In genomic region chr8:66687511-66688329, GRCm38 (mm10) we compare ENCODE assay signal across 10 mouse cellular contexts. TPM values are rescaled to one million over a fixed set of nuclear protein-coding genes. Genes with fewer than 3 reads are reported as not detected.
DNase-seq lines count a peak whose midpoint lies in the region; ATAC-seq lines count a peak whose summit lies in the region.
"Had no signal": no experiment of that assay in that cellular context is flagged by ENCODE, and none has a peak within 500 bp of the region (broad histone marks: within the 10 kb centered on the region; RNA-seq: fewer than 3 reads in every experiment).

TSS of gene Npy5r (minus strand) at chr8:66688128.

- WGBS in heart, embryonic 12.5 days: 3% methylated on average over 43 of the region's 43 CpGs
- 2% methylated on average over 43 of the region's 43 CpGs for WGBS in limb, embryonic 11.5 days

- H3K9ac ChIP-seq in heart, embryonic 12.5 days: peak within 1 kb of the TSS; percentile 58
- H3K9ac ChIP-seq in limb, embryonic 11.5 days (ENCODE audit: low read length): peak within 1 kb of the TSS; percentile 37; the same call in 1 of the 2 replicates

- H3K9me3 ChIP-seq in heart, embryonic 12.5 days (replicated peaks): no peaks in the 10 kb centered on the region
- no peaks in the 10 kb centered on the region for H3K9me3 ChIP-seq in limb, embryonic 11.5 days (ENCODE audit: control insufficient read depth, low read length)
- H3K9me3 ChIP-seq: G1E had no signal

- H3K4me3 ChIP-seq in heart, embryonic 12.5 days: peak within 1 kb of the TSS; percentile 55
- peak within 1 kb of the TSS; percentile 37 for H3K4me3 ChIP-seq in limb, embryonic 11.5 days (ENCODE audit: low read depth, low read length)

- no peak within 1 kb of the TSS for H3K27ac ChIP-seq in heart, embryonic 12.5 days (ENCODE audit: poor library complexity, severe bottlenecking)
- no peak within 1 kb of the TSS for H3K27ac ChIP-seq in limb, embryonic 11.5 days (replicated peaks; ENCODE audit: low read depth, low read length)

- DNase-seq in heart, postnatal 4 days: no peak
- DNase-seq in brain, adult 2 months (ENCODE audit: low read depth, low spot score): peak; percentile 55
- DNase-seq in frontal cortex, postnatal 36 days (ENCODE audit: low spot score in 2 of 2): peak; percentile 58 to 71
- DNase-seq in limb, embryonic 11.5 days (ENCODE audit: low spot score): peak; percentile 61
- peak; percentile 51 for DNase-seq in right cerebral cortex, adult 18-20 months
- DNase-seq in spleen, adult 18-20 months: no peak

- peaks cover 9% of the 10 kb centered on the region for H3K4me1 ChIP-seq in heart, embryonic 12.5 days (replicated peaks)
- H3K4me1 ChIP-seq in limb, embryonic 11.5 days (ENCODE audit: control insufficient read depth, insufficient read depth, low read length): no peaks in the 10 kb centered on the region

- H3K36me3 ChIP-seq in heart, embryonic 12.5 days: no peaks in the 10 kb centered on the region
- no peaks in the 10 kb centered on the region for H3K36me3 ChIP-seq in limb, embryonic 11.5 days (ENCODE audit: control insufficient read depth, insufficient read depth, low read length)
- H3K36me3 ChIP-seq: G1E had no signal

- H3K4me2 ChIP-seq in heart, embryonic 12.5 days: peak within 1 kb of the TSS; percentile 95
- peak within 1 kb of the TSS; percentile 81 for H3K4me2 ChIP-seq in limb, embryonic 11.5 days (ENCODE audit: low read depth, severe bottlenecking)

- H3K27me3 ChIP-seq in heart, embryonic 12.5 days (replicated peaks): peaks cover 35% of the 10 kb centered on the region
- H3K27me3 ChIP-seq in limb, embryonic 11.5 days (ENCODE audit: control insufficient read depth, insufficient read depth, low read length): peaks cover 14% of the 10 kb centered on the region

- ATAC-seq in heart, embryonic 12.5 days (ENCODE audit: insufficient number of reproducible peaks, low FRiP score): no peak
- ATAC-seq in limb, embryonic 11.5 days (ENCODE audit: insufficient number of reproducible peaks, low FRiP score, low TSS enrichment, low read depth): peak; percentile 51; the same call in 1 of the 2 replicates
- no peak for ATAC-seq in activated CD4-positive, CD25-positive, alpha-beta regulatory T cell, adult 4 months

RNA-seq across cellular contexts. Expression of gene Npy5r, which starts in this region (rescaled TPM):
- polyA plus RNA-seq in heart, embryonic 12.5 days (2016; fragmentation: Nextera tagmentation; extraction: Ambion mirVana): 0.08 TPM in 1 of 2 replicates, not detected in the other
- total RNA-seq in heart, postnatal 4 days (2021): not detected
- 0.07 TPM in 1 of 2 replicates, not detected in the other for polyA plus RNA-seq in limb, embryonic 11.5 days (2014; fragmentation: Nextera tagmentation; extraction: Ambion mirVana)
- not detected for polyA plus RNA-seq in activated CD4-positive, CD25-positive, alpha-beta regulatory T cell, adult 4 months (2017; shearing (Covaris generic))
- total RNA-seq: G1E had no signal
- polyA plus RNA-seq: G1E; gonadal fat pad, adult 2 months had no signal

Comparison
In these comparisons a context has a peak if more than half of its experiments do, and no peak if none do; other contexts are left out.
1. Peak in DNase-seq, ATAC-seq, H3K4me3 ChIP-seq, H3K9ac ChIP-seq and H3K4me2 ChIP-seq in limb, embryonic 11.5 days; RNA of the gene not detected or under 1 TPM.
2. DNase-seq: peak in brain, adult 2 months (single experiment), frontal cortex, postnatal 36 days (2 of 2) and right cerebral cortex, adult 18-20 months (single experiment); none in heart, postnatal 4 days (single experiment) and spleen, adult 18-20 months (0 of 2).